In genomic region chr4:148604541-148605165, GRCm38 (mm10) we compare ENCODE assay signal across 9 mouse cellular contexts. TPM values are rescaled to one million over a fixed set of nuclear protein-coding genes. Genes with fewer than 3 reads are reported as not detected.
DNase-seq lines count a peak whose midpoint lies in the region; ATAC-seq and TF ChIP-seq lines count a peak whose summit lies in the region.
"Had no signal": no experiment of that assay in that cellular context is flagged by ENCODE, and none has a peak within 500 bp of the region (broad histone marks: within the 10 kb centered on the region; RNA-seq: fewer than 3 reads in every experiment).

No protein-coding gene starts in this region.

- no peak for TF ChIP-seq EP300 in MEL (IDR thresholded peaks at IDR 0.05; ENCODE audit: low read depth in 1 of 2, low read length in 2 of 2)

- no peak for TF ChIP-seq POLR2A in MEL (IDR thresholded peaks at IDR 0.05; ENCODE audit: control insufficient read depth in 1 of 2, insufficient read depth in 1 of 2, low read depth in 1 of 2, low read length in 2 of 2, poor library complexity in 1 of 2)

- no peak overlapping the region for H3K4me3 ChIP-seq in kidney, embryonic 14.5 days (ENCODE audit: low read length)
- no peak overlapping the region for H3K4me3 ChIP-seq in MEL (ENCODE audit: control insufficient read depth in 1 of 2, insufficient read depth in 1 of 2, low read depth in 2 of 2, low read length in 2 of 2)
- H3K4me3 ChIP-seq in limb, embryonic 10.5 days: no peak overlapping the region
- no peak overlapping the region for H3K4me3 ChIP-seq in midbrain, postnatal 0 days (ENCODE audit: low read depth, low read length)
- H3K4me3 ChIP-seq: erythroblast, embryonic 14.5 days had no signal

- H3K9me3 ChIP-seq in kidney, embryonic 14.5 days (ENCODE audit: control insufficient read depth, low read length): no peaks in the 10 kb centered on the region
- H3K9me3 ChIP-seq in MEL (replicated peaks; ENCODE audit: insufficient read depth, low read length): no peaks in the 10 kb centered on the region
- no peaks in the 10 kb centered on the region for H3K9me3 ChIP-seq in limb, embryonic 10.5 days (replicated peaks)
- H3K9me3 ChIP-seq in midbrain, postnatal 0 days (ENCODE audit: low read length): no peaks in the 10 kb centered on the region

- no peak overlapping the region for H3K27ac ChIP-seq in kidney, embryonic 14.5 days (ENCODE audit: low read depth, low read length)
- no peak overlapping the region for H3K27ac ChIP-seq in MEL (ENCODE audit: control insufficient read depth, low read depth, low read length)
- H3K27ac ChIP-seq in limb, embryonic 10.5 days: no peak overlapping the region
- H3K27ac ChIP-seq in midbrain, postnatal 0 days (ENCODE audit: low read depth, low read length): no peak overlapping the region

- peak; percentile 77 for DNase-seq in kidney, adult 18-20 months
- DNase-seq in MEL (ENCODE audit: low read depth, low spot score): peak; percentile 81
- DNase-seq in limb, embryonic 10.5 days (ENCODE audit: low spot score): peak; percentile 77
- peak; percentile 52 for DNase-seq in midbrain, postnatal 0 days (ENCODE audit: low spot score)
- peak; percentile 30 to 42 for DNase-seq in thymus, adult 18-20 months

- 0 out of 2 replicates have a peak, but pooled peaks cover 4% of the 10 kb centered on the region for H3K4me1 ChIP-seq in kidney, embryonic 14.5 days (ENCODE audit: control insufficient read depth, insufficient read depth, low read length)
- 0 out of 4 replicates have a peak, but pooled peaks cover 0 to 3% of the 10 kb centered on the region in 2 experiments for H3K4me1 ChIP-seq in MEL (ENCODE audit: control insufficient read depth in 1 of 2, insufficient read depth in 2 of 2, low read length in 2 of 2)
- H3K4me1 ChIP-seq in limb, embryonic 10.5 days: no peaks in the 10 kb centered on the region; the same call in 1 of the 2 replicates
- no peaks in the 10 kb centered on the region for H3K4me1 ChIP-seq in midbrain, postnatal 0 days (ENCODE audit: insufficient read depth, low read length)

- no peaks in the 10 kb centered on the region for H3K79me2 ChIP-seq in MEL (ENCODE audit: control insufficient read depth, insufficient read depth, low read length, poor library complexity)

- ATAC-seq in kidney, embryonic 14.5 days (ENCODE audit: low FRiP score, low TSS enrichment): no peak
- ATAC-seq in common myeloid progenitor, adult 5-6 weeks (replicated peaks; ENCODE audit: low read depth, poor library complexity, severe bottlenecking): peak; percentile 72
- peak; percentile 74 for ATAC-seq in granulocyte monocyte progenitor cell, adult 5-6 weeks (replicated peaks; ENCODE audit: poor library complexity, severe bottlenecking)
- peak; percentile 35; the same call in 1 of the 2 replicates for ATAC-seq in midbrain, postnatal 0 days (ENCODE audit: low FRiP score)

- peak; percentile 62 for TF ChIP-seq RAD21 in MEL (IDR thresholded peaks at IDR 0.05; ENCODE audit: low read depth, low read length)

- H3K4me2 ChIP-seq in kidney, embryonic 14.5 days (replicated peaks; ENCODE audit: low read depth, low read length): no peak overlapping the region
- no peak overlapping the region for H3K4me2 ChIP-seq in midbrain, postnatal 0 days (ENCODE audit: low read depth, low read length, poor library complexity, severe bottlenecking)

- H3K9ac ChIP-seq in kidney, embryonic 14.5 days (ENCODE audit: low read depth, low read length): no peak overlapping the region
- no peak overlapping the region for H3K9ac ChIP-seq in MEL (ENCODE audit: control insufficient read depth, low read depth, low read length, poor library complexity, severe bottlenecking)
- no peak overlapping the region for H3K9ac ChIP-seq in midbrain, postnatal 0 days (replicated peaks; ENCODE audit: low read length, poor library complexity, severe bottlenecking)

- WGBS in kidney, embryonic 14.5 days: 94% methylated on average over 3 of the region's 3 CpGs
- WGBS in limb, embryonic 10.5 days: 90% methylated on average over 3 of the region's 3 CpGs
- 89% methylated on average over 3 of the region's 3 CpGs for WGBS in midbrain, postnatal 0 days

- TF ChIP-seq CTCF in MEL (IDR thresholded peaks at IDR 0.05 in 2 of 3, conservative IDR thresholded peaks at IDR 0.05 in 1 of 3; ENCODE audit: control insufficient read depth in 1 of 3, insufficient read depth in 1 of 3, low read depth in 2 of 3, low read length in 3 of 3, poor library complexity in 1 of 3, severe bottlenecking in 1 of 3): peak; percentile 81 to 89 (median 81)
- TF ChIP-seq CTCF in midbrain, postnatal 0 days (IDR thresholded peaks at IDR 0.05): peak; percentile 72

- H3K27me3 ChIP-seq in kidney, embryonic 14.5 days (ENCODE audit: control insufficient read depth, insufficient read depth, low read length): no peaks in the 10 kb centered on the region
- H3K27me3 ChIP-seq in MEL (ENCODE audit: control insufficient read depth in 1 of 2, insufficient read depth in 2 of 2, low read length in 2 of 2): no peaks in the 10 kb centered on the region
- H3K27me3 ChIP-seq in limb, embryonic 10.5 days (ENCODE audit: low read depth, poor library complexity, severe bottlenecking): no peaks in the 10 kb centered on the region
- H3K27me3 ChIP-seq in midbrain, postnatal 0 days (ENCODE audit: insufficient read depth, low read length): no peaks in the 10 kb centered on the region

- H3K36me3 ChIP-seq in kidney, embryonic 14.5 days (ENCODE audit: control insufficient read depth, insufficient read depth, low read length): no peaks in the 10 kb centered on the region
- H3K36me3 ChIP-seq in MEL (ENCODE audit: control insufficient read depth in 1 of 2, insufficient read depth in 2 of 2, low read length in 2 of 2): no peaks in the 10 kb centered on the region
- H3K36me3 ChIP-seq in limb, embryonic 10.5 days: peaks cover 28% of the 10 kb centered on the region
- peaks cover 1% of the 10 kb centered on the region; the same call in 1 of the 2 replicates for H3K36me3 ChIP-seq in midbrain, postnatal 0 days (ENCODE audit: insufficient read depth, low read length)

RNA-seq across cellular contexts. Expression of gene Masp2, which starts 2.3 kb away (rescaled TPM):
- 0.37 TPM in 1 of 2 replicates, not detected in the other for polyA plus RNA-seq in kidney, embryonic 14.5 days (2014; fragmentation: Nextera tagmentation; extraction: Ambion mirVana)
- total RNA-seq in MEL (2012; rRNA removed): 0.75 and 1.4 TPM in 2 replicates
- polyA plus RNA-seq in MEL (2012; ENCODE audit: insufficient read depth in 1 of 2, insufficient read length in 2 of 2, low read depth in 1 of 2, low replicate concordance in 2 of 2, missing spikeins in 1 of 2): under 1 TPM in 1 of 2 experiments, not detected in 1; 0.38 TPM
- 0.15 and 0.55 TPM in 2 replicates for total RNA-seq in common myeloid progenitor, adult 5-6 weeks (2017)
- total RNA-seq in granulocyte monocyte progenitor cell, adult 5-6 weeks (2014; fragmentation: Nextera tagmentation): 0.47 TPM in 1 of 2 replicates, not detected in the other
- total RNA-seq in granulocyte monocyte progenitor cell, adult 5-6 weeks (2017): 0.46 and 0.65 TPM in 2 replicates
- polyA plus RNA-seq in limb, embryonic 10.5 days (2016; fragmentation: Nextera tagmentation; extraction: Ambion mirVana): 0.33 and 0.51 TPM in 2 replicates
- total RNA-seq in midbrain, postnatal 0 days (2014; rRNA removed): 0.33 and 0.42 TPM in 2 replicates
- polyA plus RNA-seq in midbrain, postnatal 0 days (2015; fragmentation: Nextera tagmentation; extraction: Ambion mirVana): 0.55 TPM in 1 of 2 replicates, not detected in the other

RNA-seq across cellular contexts. Expression of gene Srm, which starts 13.3 kb away (rescaled TPM):
- 214 and 242 TPM in 2 replicates for polyA plus RNA-seq in kidney, embryonic 14.5 days (2014; fragmentation: Nextera tagmentation; extraction: Ambion mirVana)
- 299 and 332 TPM in 2 replicates for total RNA-seq in MEL (2012; rRNA removed)
- 100 to 1,000 TPM; 305 to 765 TPM for polyA plus RNA-seq in MEL (2012; ENCODE audit: insufficient read depth in 1 of 2, insufficient read length in 2 of 2, low read depth in 1 of 2, low replicate concordance in 2 of 2, missing spikeins in 1 of 2)
- 30.3 and 47.1 TPM in 2 replicates for total RNA-seq in common myeloid progenitor, adult 5-6 weeks (2017)
- 230 and 275 TPM in 2 replicates for total RNA-seq in granulocyte monocyte progenitor cell, adult 5-6 weeks (2014; fragmentation: Nextera tagmentation)
- 53.4 and 63.4 TPM in 2 replicates for total RNA-seq in granulocyte monocyte progenitor cell, adult 5-6 weeks (2017)
- 249 and 363 TPM in 2 replicates for polyA plus RNA-seq in limb, embryonic 10.5 days (2016; fragmentation: Nextera tagmentation; extraction: Ambion mirVana)
- total RNA-seq in midbrain, postnatal 0 days (2014; rRNA removed): 55.4 and 74.9 TPM in 2 replicates
- 148 and 151 TPM in 2 replicates for polyA plus RNA-seq in midbrain, postnatal 0 days (2015; fragmentation: Nextera tagmentation; extraction: Ambion mirVana)

RNA-seq across cellular contexts. Expression of gene Tardbp, which starts 22.2 kb away (rescaled TPM):
- polyA plus RNA-seq in kidney, embryonic 14.5 days (2014; fragmentation: Nextera tagmentation; extraction: Ambion mirVana): 183 TPM in 2 replicates
- 209 and 211 TPM in 2 replicates for total RNA-seq in MEL (2012; rRNA removed)
- polyA plus RNA-seq in MEL (2012; ENCODE audit: insufficient read depth in 1 of 2, insufficient read length in 2 of 2, low read depth in 1 of 2, low replicate concordance in 2 of 2, missing spikeins in 1 of 2): 100 to 1,000 TPM in 1 of 2 experiments, not detected in 1; 455 TPM
- total RNA-seq in common myeloid progenitor, adult 5-6 weeks (2017): 567 and 596 TPM in 2 replicates
- total RNA-seq in granulocyte monocyte progenitor cell, adult 5-6 weeks (2014; fragmentation: Nextera tagmentation): 411 and 464 TPM in 2 replicates
- total RNA-seq in granulocyte monocyte progenitor cell, adult 5-6 weeks (2017): 541 and 579 TPM in 2 replicates
- 446 and 455 TPM in 2 replicates for polyA plus RNA-seq in limb, embryonic 10.5 days (2016; fragmentation: Nextera tagmentation; extraction: Ambion mirVana)
- total RNA-seq in midbrain, postnatal 0 days (2014; rRNA removed): 94.0 and 98.7 TPM in 2 replicates
- 80.7 and 94.6 TPM in 2 replicates for polyA plus RNA-seq in midbrain, postnatal 0 days (2015; fragmentation: Nextera tagmentation; extraction: Ambion mirVana)

RNA-seq across cellular contexts. Expression of gene Gm572, which starts 38.5 kb away (rescaled TPM):
- polyA plus RNA-seq in kidney, embryonic 14.5 days (2014; fragmentation: Nextera tagmentation; extraction: Ambion mirVana): not detected in 2 replicates
- not detected in 2 replicates for total RNA-seq in MEL (2012; rRNA removed)
- not detected for polyA plus RNA-seq in MEL (2012; ENCODE audit: insufficient read depth in 1 of 2, insufficient read length in 2 of 2, low read depth in 1 of 2, low replicate concordance in 2 of 2, missing spikeins in 1 of 2)
- total RNA-seq in common myeloid progenitor, adult 5-6 weeks (2017): not detected in 2 replicates
- total RNA-seq in granulocyte monocyte progenitor cell, adult 5-6 weeks (2014; fragmentation: Nextera tagmentation): not detected in 2 replicates
- not detected in 2 replicates for total RNA-seq in granulocyte monocyte progenitor cell, adult 5-6 weeks (2017)
- not detected in 2 replicates for polyA plus RNA-seq in limb, embryonic 10.5 days (2016; fragmentation: Nextera tagmentation; extraction: Ambion mirVana)
- 0.44 TPM in 1 of 2 replicates, not detected in the other for total RNA-seq in midbrain, postnatal 0 days (2014; rRNA removed)
- not detected in 2 replicates for polyA plus RNA-seq in midbrain, postnatal 0 days (2015; fragmentation: Nextera tagmentation; extraction: Ambion mirVana)
- polyA plus RNA-seq: erythroblast, embryonic 14.5 days had no signal

RNA-seq across cellular contexts. Expression of gene Exosc10, which starts 46.4 kb away (rescaled TPM):
- 65.7 and 101 TPM in 2 replicates for polyA plus RNA-seq in kidney, embryonic 14.5 days (2014; fragmentation: Nextera tagmentation; extraction: Ambion mirVana)
- total RNA-seq in MEL (2012; rRNA removed): 57.3 and 71.5 TPM in 2 replicates
- polyA plus RNA-seq in MEL (2012; ENCODE audit: insufficient read depth in 1 of 2, insufficient read length in 2 of 2, low read depth in 1 of 2, low replicate concordance in 2 of 2, missing spikeins in 1 of 2): 100 to 1,000 TPM in 1 of 2 experiments, 10 to 100 TPM in 1; 90.5 to 109 TPM
- 60.0 and 74.0 TPM in 2 replicates for total RNA-seq in common myeloid progenitor, adult 5-6 weeks (2017)
- 63.9 and 80.2 TPM in 2 replicates for total RNA-seq in granulocyte monocyte progenitor cell, adult 5-6 weeks (2014; fragmentation: Nextera tagmentation)
- total RNA-seq in granulocyte monocyte progenitor cell, adult 5-6 weeks (2017): 57.7 and 62.5 TPM in 2 replicates
- 108 and 115 TPM in 2 replicates for polyA plus RNA-seq in limb, embryonic 10.5 days (2016; fragmentation: Nextera tagmentation; extraction: Ambion mirVana)
- total RNA-seq in midbrain, postnatal 0 days (2014; rRNA removed): 70.8 and 73.3 TPM in 2 replicates
- 77.1 and 78.8 TPM in 2 replicates for polyA plus RNA-seq in midbrain, postnatal 0 days (2015; fragmentation: Nextera tagmentation; extraction: Ambion mirVana)
